Mouse (Mus musculus) MEL (cell line): ENCODE results near the gene Zdhhc6. TPM values are rescaled to one million over a fixed set of nuclear protein-coding genes. Genes with fewer than 3 reads are reported as not detected.

Source experiments
- DNase-seq: peaks from one replicate; pipeline ENCODE4 v3.0.0; 2011; ENCODE audit warnings: low read depth, low spot score
- H3K27ac ChIP-seq: 2 replicates; pipeline ENCODE4 v1.5.1; 2012; ENCODE audit warnings: low read depth, mild to moderate bottlenecking, control low read depth, low read length, moderate library complexity; ENCODE audit not compliant: control insufficient read depth
- H3K27me3 ChIP-seq, 2 experiments: fragments of 150-350 bp in 1 of 2; sonication (generic) in 1 of 2; 2 replicates each; pipeline ENCODE4 v1.6.1; 2012; ENCODE audit warnings: low read length in 2 of 2, mild to moderate bottlenecking in 2 of 2, improper control_type of control experiment in 1 of 2, moderate library complexity in 1 of 2; ENCODE audit not compliant: insufficient read depth in 2 of 2, control insufficient read depth in 1 of 2
- H3K36me3 ChIP-seq, 2 experiments: 2 replicates each; pipeline ENCODE4 v1.6.1; 2012 to 2014; ENCODE audit warnings: low read length in 2 of 2, improper control_type of control experiment in 1 of 2, inconsistent platforms in 1 of 2, mild to moderate bottlenecking in 1 of 2; ENCODE audit not compliant: insufficient read depth in 2 of 2, control insufficient read depth in 1 of 2
- H3K4me1 ChIP-seq, 2 experiments: fragments of 150-350 bp in 1 of 2; sonication (generic) in 1 of 2; 2 replicates each; pipeline ENCODE4 v1.6.1; 2012; ENCODE audit warnings: low read length in 2 of 2, improper control_type of control experiment in 1 of 2, mild to moderate bottlenecking in 1 of 2; ENCODE audit not compliant: insufficient read depth in 2 of 2, control insufficient read depth in 1 of 2
- H3K4me3 ChIP-seq, 2 experiments: fragments of 150-350 bp in 1 of 2; sonication (generic) in 1 of 2; 2 replicates each; pipeline ENCODE4 v1.5.1; 2012; ENCODE audit warnings: low read depth in 2 of 2, low read length in 2 of 2, mild to moderate bottlenecking in 2 of 2, moderate library complexity in 2 of 2, control low read depth in 1 of 2, improper control_type of control experiment in 1 of 2; ENCODE audit not compliant: control insufficient read depth in 1 of 2, insufficient read depth in 1 of 2
- H3K79me2 ChIP-seq: 2 replicates; pipeline ENCODE4 v1.6.1; 2012; ENCODE audit warnings: mild to moderate bottlenecking, low read length, moderate library complexity; ENCODE audit not compliant: control insufficient read depth, poor library complexity, insufficient read depth
- H3K9ac ChIP-seq: 2 replicates; pipeline ENCODE4 v1.6.1; 2012; ENCODE audit warnings: low read depth, mild to moderate bottlenecking, control low read depth, low read length, moderate library complexity; ENCODE audit not compliant: control insufficient read depth, poor library complexity, severe bottlenecking
- H3K9me3 ChIP-seq: fragments of 150-350 bp; sonication (generic); replicated peaks from 2 replicates; pipeline ENCODE4 v1.6.1; 2012; ENCODE audit warnings: mild to moderate bottlenecking, low read length, improper control_type of control experiment, moderate library complexity; ENCODE audit not compliant: insufficient read depth
- CHD1 ChIP-seq: IDR thresholded peaks from 2 replicates; pipeline ENCODE4 v1.6.1; 2012; ENCODE audit warnings: low read depth, mild to moderate bottlenecking, inconsistent platforms, low read length, improper control_type of control experiment
- E2F4 ChIP-seq: IDR thresholded peaks from 2 replicates; pipeline ENCODE4 v1.6.1; 2011; ENCODE audit warnings: low read depth, low read length, improper control_type of control experiment, borderline replicate concordance
- ELF1 ChIP-seq: IDR thresholded peaks from 2 replicates; pipeline ENCODE4 v1.6.1; 2014; ENCODE audit warnings: low read depth, mild to moderate bottlenecking, inconsistent platforms, low read length, improper control_type of control experiment, moderate library complexity
- GATA1 ChIP-seq: IDR thresholded peaks from 2 replicates; pipeline ENCODE4 v1.6.1; 2011; ENCODE audit warnings: low read depth, low read length, improper control_type of control experiment
- HCFC1 ChIP-seq: IDR thresholded peaks from 2 replicates; pipeline ENCODE4 v1.6.1; 2012; ENCODE audit warnings: low read depth, mild to moderate bottlenecking, inconsistent platforms, low read length, improper control_type of control experiment, moderate library complexity
- KAT2A ChIP-seq: conservative IDR thresholded peaks from 2 replicates; pipeline ENCODE4 v1.6.1; 2012; ENCODE audit warnings: low read depth, low read length, improper control_type of control experiment, inconsistent platforms
- MAX ChIP-seq: IDR thresholded peaks from 2 replicates; pipeline ENCODE4 v1.6.1; 2011; ENCODE audit warnings: low read length, improper control_type of control experiment
- MAZ ChIP-seq: IDR thresholded peaks from 2 replicates; pipeline ENCODE4 v1.6.1; 2012; ENCODE audit warnings: low read depth, mild to moderate bottlenecking, inconsistent platforms, low read length, improper control_type of control experiment
- MEF2A ChIP-seq: IDR thresholded peaks from 2 replicates; pipeline ENCODE4 v1.6.1; 2014; ENCODE audit warnings: low read depth, mild to moderate bottlenecking, inconsistent platforms, low read length, improper control_type of control experiment; ENCODE audit not compliant: poor library complexity, insufficient replicate concordance, severe bottlenecking; ENCODE audit errors: extremely low read depth
- MXI1 ChIP-seq: IDR thresholded peaks from 2 replicates; pipeline ENCODE4 v1.6.1; 2011; ENCODE audit warnings: mild to moderate bottlenecking, low read depth, low read length, improper control_type of control experiment
- MYC ChIP-seq: IDR thresholded peaks from 2 replicates; pipeline ENCODE4 v1.6.1; 2011; ENCODE audit warnings: low read depth, mild to moderate bottlenecking, low read length, improper control_type of control experiment, moderate library complexity
- NELFE ChIP-seq: IDR thresholded peaks from 2 replicates; pipeline ENCODE4 v1.6.1; 2011; ENCODE audit warnings: low read depth, low read length, improper control_type of control experiment
- NRF1 ChIP-seq: IDR thresholded peaks from 2 replicates; pipeline ENCODE4 v1.6.1; 2014; ENCODE audit warnings: low read depth, mild to moderate bottlenecking, inconsistent platforms, low read length, improper control_type of control experiment, moderate library complexity; ENCODE audit not compliant: poor library complexity, insufficient read depth, severe bottlenecking
- POLR2A ChIP-seq, 2 experiments: IDR thresholded peaks; 2 replicates each; pipeline ENCODE4 v1.6.1; 2011 to 2012; ENCODE audit warnings: low read length in 2 of 2, mild to moderate bottlenecking in 2 of 2, control low read depth in 1 of 2, improper control_type of control experiment in 1 of 2, low read depth in 1 of 2, moderate library complexity in 1 of 2; ENCODE audit not compliant: control insufficient read depth in 1 of 2, insufficient read depth in 1 of 2, poor library complexity in 1 of 2
- POLR2AphosphoS2 ChIP-seq: IDR thresholded peaks from 2 replicates; pipeline ENCODE4 v1.6.1; 2011; ENCODE audit warnings: low read length, improper control_type of control experiment
- SIN3A ChIP-seq: IDR thresholded peaks from 2 replicates; pipeline ENCODE4 v1.6.1; 2012; ENCODE audit warnings: low read length, improper control_type of control experiment, inconsistent platforms
- SMC3 ChIP-seq: IDR thresholded peaks from 2 replicates; pipeline ENCODE4 v1.6.1; 2011; ENCODE audit warnings: low read depth, low read length, improper control_type of control experiment
- TBP ChIP-seq: IDR thresholded peaks from 2 replicates; pipeline ENCODE4 v1.8.0; 2011; ENCODE audit warnings: low read depth, low read length, improper control_type of control experiment
- TCF12 ChIP-seq: IDR thresholded peaks from 2 replicates; pipeline ENCODE4 v1.6.1; 2014; ENCODE audit warnings: low read depth, mild to moderate bottlenecking, inconsistent platforms, low read length, improper control_type of control experiment, moderate library complexity
- USF2 ChIP-seq, 2 experiments: IDR thresholded peaks; 2 replicates each; pipeline ENCODE4 v1.6.1; 2011 to 2012; ENCODE audit warnings: improper control_type of control experiment in 2 of 2, low read length in 2 of 2, borderline replicate concordance in 1 of 2, inconsistent platforms in 1 of 2, low read depth in 1 of 2, mild to moderate bottlenecking in 1 of 2; ENCODE audit not compliant: insufficient read depth in 1 of 2
- ZKSCAN1 ChIP-seq: IDR thresholded peaks from 2 replicates; pipeline ENCODE4 v1.6.1; 2012; ENCODE audit warnings: low read depth, mild to moderate bottlenecking, inconsistent platforms, low read length, improper control_type of control experiment, moderate library complexity
- ZMIZ1 ChIP-seq: IDR thresholded peaks from 2 replicates; pipeline ENCODE4 v1.6.1; 2012; ENCODE audit warnings: low read depth, mild to moderate bottlenecking, inconsistent platforms, low read length, improper control_type of control experiment, moderate library complexity
- ZNF384 ChIP-seq: IDR thresholded peaks from 2 replicates; pipeline ENCODE4 v1.6.1; 2012; ENCODE audit warnings: low read depth, mild to moderate bottlenecking, inconsistent platforms, low read length, improper control_type of control experiment
- polyA plus RNA-seq, 2 experiments: library from polyadenylated mRNA; stranded (reverse) in 1 of 2; unstranded in 1 of 2; fragments of >175 nt in 1 of 2; fragments of >200 nt in 1 of 2; gene quantifications; 2 replicates each; pipeline versions ENCODE4 v1.2.1 to v1.2.4; 2012; ENCODE audit warnings: low replicate concordance in 2 of 2, low read depth in 1 of 2; ENCODE audit not compliant: insufficient read length in 2 of 2, insufficient read depth in 1 of 2, missing spikeins in 1 of 2
- total RNA-seq: library from RNA; depleted of rRNA; stranded (reverse); fragments of 300-350 nt; gene quantifications from 2 replicates; pipeline ENCODE4 v1.2.3, GENCODE M21; 2012; rRNA removed

Zdhhc6 gene
- total RNA-seq (101 and 109 TPM in 2 replicates), polyA plus RNA-seq (100 to 1,000 TPM in 1 of 2 experiments, 10 to 100 TPM in 1; 95.6 to 114 TPM)

DNA sequence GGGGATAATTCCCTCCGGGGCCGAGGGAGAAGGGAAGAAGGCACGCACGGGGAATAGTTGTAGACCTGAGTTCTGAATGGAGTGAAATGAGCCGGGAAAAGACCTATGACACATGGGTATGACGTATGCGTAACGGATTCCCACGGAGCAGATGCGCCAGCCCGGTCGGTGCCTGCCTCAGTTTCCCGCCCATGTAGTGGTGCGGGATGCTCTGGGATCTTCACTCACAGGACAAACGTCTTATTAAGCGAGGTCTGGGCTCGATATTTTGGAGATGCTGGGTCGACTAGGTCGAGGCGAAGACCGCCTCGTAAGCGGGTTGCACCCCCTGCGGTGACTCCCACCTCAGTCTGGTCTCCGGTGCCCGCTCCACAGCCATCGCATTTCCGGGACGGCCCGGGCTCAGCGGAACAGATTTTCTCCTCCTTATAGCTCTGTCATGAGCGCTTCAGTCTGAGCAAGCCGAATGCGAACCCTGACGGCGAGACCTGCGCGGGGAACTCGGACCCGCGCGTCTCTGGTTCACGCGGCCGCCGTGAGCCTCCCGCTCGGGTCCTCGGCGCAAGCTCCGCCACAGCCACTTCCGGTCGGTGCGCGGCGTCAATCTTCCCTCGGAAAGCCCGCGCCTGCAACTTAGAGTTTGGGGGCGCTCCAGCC lies at the start of gene Zdhhc6:
TSS of gene Zdhhc6 (minus strand) at position 581 of the 657 bp plus-strand sequence.
- H3K36me3 ChIP-seq: peaks cover 0 to 37% of the 10 kb centered on the region in 2 experiments; a peak in 2 of 4 replicates
- H3K9me3 ChIP-seq: no peaks in the 10 kb centered on the region
- peaks cover 54% of the 10 kb centered on the region for H3K79me2 ChIP-seq
- DNase-seq: no peak
- peak within 1 kb of the TSS; percentile 75 to 83 for H3K4me3 ChIP-seq
- no peak for TF ChIP-seq ZNF384
- TF ChIP-seq TCF12: no peak
- no peak for TF ChIP-seq ELF1
- TF ChIP-seq POLR2A (IDR thresholded peaks at IDR 0.05; ENCODE audit: control insufficient read depth in 1 of 2, insufficient read depth in 1 of 2, low read depth in 1 of 2, low read length in 2 of 2, poor library complexity in 1 of 2): peak; percentile 84 to 94
- TF ChIP-seq MYC: no peak
- peak; percentile 91 for TF ChIP-seq SIN3A
- TF ChIP-seq MEF2A: no peak
- no peak for TF ChIP-seq ZKSCAN1
- TF ChIP-seq POLR2AphosphoS2: peak; percentile 95
- peak; percentile 98 for TF ChIP-seq NELFE
- TF ChIP-seq HCFC1: no peak
- no peak for TF ChIP-seq GATA1
- TF ChIP-seq E2F4: peak; percentile 52; the same call in 1 of the 2 replicates
- no peak for TF ChIP-seq TBP
- no peak for TF ChIP-seq CHD1
- no peak for TF ChIP-seq SMC3
- TF ChIP-seq MXI1: peak; percentile 91
- no peak for TF ChIP-seq KAT2A
- 0 out of 2 replicates have a peak, but pooled peaks have one; percentile 64 for TF ChIP-seq MAZ
- TF ChIP-seq USF2 (IDR thresholded peaks at IDR 0.05; ENCODE audit: borderline replicate concordance in 1 of 2, insufficient read depth in 1 of 2, low read depth in 1 of 2, low read length in 2 of 2): no peak
- peak; percentile 57; the same call in 1 of the 2 replicates for TF ChIP-seq MAX
- TF ChIP-seq NRF1: peak; percentile 66
- peak; percentile 93 for TF ChIP-seq ZMIZ1
- peak within 1 kb of the TSS; percentile 88 for H3K27ac ChIP-seq
- H3K4me1 ChIP-seq: peaks cover 0 to 20% of the 10 kb centered on the region in 2 experiments; a peak in 2 of 4 replicates
- H3K9ac ChIP-seq: peak within 1 kb of the TSS; percentile 97
- no peaks in the 10 kb centered on the region for H3K27me3 ChIP-seq
